Mouse (Mus musculus) heart, postnatal 0 days (tissue): ENCODE measurements at regions not wholly inside any gene's neighbourhood (a gene's known extent, or its start where the extent isn't known, plus 50 kb on each side); places are given as distances from the start of the nearest gene placed in this dataset.

Experiments used
- ATAC-seq: fragments of 200-750 bp; cut with Nextera tagmentation; 2 replicates; pipeline ENCODE4 v1.8.0; 2017; ENCODE audit warnings: low read depth, moderate number of reproducible peaks, moderate library complexity; ENCODE audit not compliant: insufficient read depth
- DNase-seq: peaks from one replicate; pipeline ENCODE4 v3.0.0-alpha.2; 2016; ENCODE audit warnings: low spot score
- H3K27ac ChIP-seq: fragments of 300-500 bp; sonication (generic); 2 replicates; pipeline ENCODE4 v1.5.1; 2014; ENCODE audit warnings: low read depth, mild to moderate bottlenecking
- H3K27me3 ChIP-seq: fragments of 300-500 bp; sonication (generic); 2 replicates; pipeline ENCODE4 v1.6.1; 2014; ENCODE audit warnings: low read length, mixed read lengths; ENCODE audit not compliant: control insufficient read depth, insufficient read depth
- H3K36me3 ChIP-seq: fragments of 300-500 bp; sonication (generic); replicated peaks from 2 replicates; pipeline ENCODE4 v1.6.1; 2014; ENCODE audit warnings: low read length, mixed read lengths; ENCODE audit not compliant: control insufficient read depth, insufficient read depth
- H3K4me1 ChIP-seq: fragments of 300-500 bp; sonication (generic); 2 replicates; pipeline ENCODE4 v1.6.1; 2014; ENCODE audit warnings: antibody characterized with exemption; ENCODE audit not compliant: control insufficient read depth, insufficient read depth
- H3K4me2 ChIP-seq: fragments of 300-500 bp; sonication (generic); 2 replicates; pipeline ENCODE4 v1.6.1; 2014; ENCODE audit warnings: low read depth, mild to moderate bottlenecking, low read length, moderate library complexity
- H3K4me3 ChIP-seq: fragments of 300-500 bp; sonication (generic); 2 replicates; pipeline ENCODE4 v1.5.1; 2014; ENCODE audit warnings: low read depth, low read length
- H3K9ac ChIP-seq: fragments of 300-500 bp; sonication (generic); replicated peaks from 2 replicates; pipeline ENCODE4 v1.6.1; 2014; ENCODE audit warnings: low read depth, low read length, mixed read lengths
- H3K9me3 ChIP-seq: fragments of 300-500 bp; sonication (generic); replicated peaks from 2 replicates; pipeline ENCODE4 v1.6.1; 2016; ENCODE audit warnings: low read length; ENCODE audit not compliant: control insufficient read depth
- CTCF ChIP-seq: IDR thresholded peaks from 2 replicates; pipeline ENCODE4 v1.5.1; 2016; ENCODE audit warnings: antibody characterized with exemption, control low read depth, low read depth
- EP300 ChIP-seq: IDR thresholded peaks from 2 replicates; pipeline ENCODE4 v1.6.1; 2016; ENCODE audit warnings: antibody characterized with exemption, low read depth
- WGBS: fragments of 180-500 bp; shearing (Covaris S2); extraction: QIAGEN DNeasy Blood & Tissue Kit; methylation state at CpG from one replicate; pipeline ENCODE4 v1.1.7; 2014; 5-methylcytosine and 5-hydroxymethylcytosine counted together

DNA sequence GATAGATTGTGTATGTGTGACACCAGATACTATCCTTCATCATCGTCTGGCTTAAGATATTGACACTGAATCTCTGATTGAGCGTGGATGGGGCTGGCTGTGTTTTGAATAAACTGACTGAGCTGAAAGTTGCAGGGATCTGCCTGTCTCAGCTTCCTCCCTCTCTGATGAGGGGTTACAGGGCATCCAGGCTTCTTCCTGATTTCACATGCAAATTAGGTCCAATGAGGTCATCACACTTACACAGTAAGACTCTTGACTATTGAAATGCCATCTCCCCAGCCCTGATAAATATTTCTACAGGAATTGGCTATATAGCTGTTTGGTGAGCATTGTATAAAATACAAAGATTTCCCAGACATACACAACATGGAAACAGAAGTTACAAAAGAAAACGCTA lies 113.1 kb upstream of the Adgrl2 start:
- peaks cover 3% of the 10 kb centered on the region for H3K4me1 ChIP-seq
- no peak overlapping the region for H3K4me2 ChIP-seq
- no peaks in the 10 kb centered on the region for H3K27me3 ChIP-seq
- no peak overlapping the region for H3K4me3 ChIP-seq
- TF ChIP-seq EP300 (no peak), CTCF (no peak)
- 90% methylated on average over 3 of the region's 3 CpGs for WGBS
- no peaks in the 10 kb centered on the region for H3K36me3 ChIP-seq
- no peak overlapping the region for H3K27ac ChIP-seq
- H3K9me3 ChIP-seq = no peaks in the 10 kb centered on the region
- H3K9ac ChIP-seq = no peak overlapping the region
- DNase-seq (no peak), ATAC-seq (no peak)

DNA sequence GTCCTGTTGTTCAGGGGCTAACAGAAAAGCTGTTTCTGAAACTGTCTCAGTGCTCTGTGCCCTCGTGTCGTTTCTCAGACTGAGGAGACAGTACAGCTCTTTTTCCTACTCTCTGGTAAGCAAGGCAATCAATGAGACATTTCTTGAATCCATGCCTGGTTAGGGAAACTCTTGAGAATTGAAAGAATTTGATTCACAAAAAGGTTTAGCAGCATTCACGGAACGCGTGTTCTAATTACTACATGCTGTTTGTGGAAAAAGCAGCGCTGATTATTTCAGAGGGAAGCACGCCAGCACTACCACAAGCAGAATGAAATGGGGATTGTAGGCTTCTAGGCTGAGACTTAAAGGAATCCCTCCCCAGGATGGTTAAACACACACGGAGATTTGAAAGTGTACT lies 112.5 kb upstream of the Adgrl2 start:
- Histone ChIP-seq H3K9ac (no peak overlapping the region), H3K36me3 (no peaks in the 10 kb centered on the region), H3K27ac (no peak overlapping the region), H3K4me3 (no peak overlapping the region), H3K27me3 (no peaks in the 10 kb centered on the region), H3K9me3 (no peaks in the 10 kb centered on the region), H3K4me2 (no peak overlapping the region), H3K4me1 (peaks cover 3% of the 10 kb centered on the region)
- WGBS = 68% methylated on average over 8 of the region's 8 CpGs
- TF ChIP-seq CTCF (no peak), EP300 (no peak)
- ATAC-seq (no peak), DNase-seq (no peak)

DNA sequence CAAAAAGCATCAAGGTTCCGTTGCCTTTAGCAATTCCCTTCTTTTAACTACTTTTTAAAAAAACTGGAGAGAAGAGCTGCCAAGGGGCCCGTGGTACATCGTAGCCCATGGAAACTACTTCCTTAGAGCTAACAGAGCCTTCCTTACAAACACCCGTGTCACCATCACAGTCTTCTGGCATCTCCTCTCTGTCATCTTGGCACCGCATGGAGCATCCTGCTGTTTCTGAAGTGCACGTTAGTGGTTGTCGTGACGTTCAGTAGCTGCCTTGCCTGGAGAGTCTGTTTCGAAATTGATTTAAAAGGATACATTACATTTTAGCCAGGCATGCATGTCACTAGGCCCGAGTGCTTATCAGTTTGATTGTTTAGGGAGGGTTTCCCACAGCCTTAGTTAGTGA lies 111.4 kb upstream of the Adgrl2 start:
- Histone ChIP-seq H3K9ac (no peak overlapping the region), H3K27ac (no peak overlapping the region), H3K9me3 (no peaks in the 10 kb centered on the region), H3K36me3 (no peaks in the 10 kb centered on the region), H3K27me3 (no peaks in the 10 kb centered on the region), H3K4me2 (no peak overlapping the region), H3K4me3 (no peak overlapping the region), H3K4me1 (peaks cover 3% of the 10 kb centered on the region)
- DNase-seq (no peak), ATAC-seq (no peak)
- TF ChIP-seq EP300 = no peak
- TF ChIP-seq CTCF = no peak
- 71% methylated on average over 10 of the region's 10 CpGs for WGBS

DNA sequence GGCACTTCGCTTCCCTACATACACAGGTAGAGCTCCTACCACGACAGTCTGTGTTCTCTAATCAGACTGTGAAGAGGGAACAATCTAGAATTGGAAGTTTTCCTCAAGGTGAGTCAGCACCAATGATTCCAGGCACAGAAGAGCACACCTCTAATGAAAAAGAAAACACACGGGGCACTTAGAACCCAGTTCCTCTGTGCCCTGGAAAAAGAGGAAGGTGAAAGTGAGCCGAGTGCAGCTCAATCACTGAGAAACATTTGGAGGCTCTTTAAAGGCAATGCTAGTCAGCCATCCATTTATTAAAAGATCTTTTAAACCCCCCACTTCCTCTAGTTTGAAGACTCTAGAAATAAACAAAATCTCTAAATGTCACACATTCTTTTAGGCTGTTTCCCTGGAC lies 108.4 kb upstream of the Adgrl2 start:
- no peaks in the 10 kb centered on the region for H3K27me3 ChIP-seq
- H3K9ac ChIP-seq = no peak overlapping the region
- no peak overlapping the region for H3K27ac ChIP-seq
- H3K4me3 ChIP-seq = no peak overlapping the region
- TF ChIP-seq CTCF (no peak), EP300 (no peak)
- no peaks in the 10 kb centered on the region for H3K9me3 ChIP-seq
- H3K36me3 ChIP-seq = no peaks in the 10 kb centered on the region
- 64% methylated on average over 4 of the region's 4 CpGs for WGBS
- DNase-seq (no peak), ATAC-seq (no peak)
- H3K4me1 ChIP-seq = peaks cover 3% of the 10 kb centered on the region
- H3K4me2 ChIP-seq = no peak overlapping the region

DNA sequence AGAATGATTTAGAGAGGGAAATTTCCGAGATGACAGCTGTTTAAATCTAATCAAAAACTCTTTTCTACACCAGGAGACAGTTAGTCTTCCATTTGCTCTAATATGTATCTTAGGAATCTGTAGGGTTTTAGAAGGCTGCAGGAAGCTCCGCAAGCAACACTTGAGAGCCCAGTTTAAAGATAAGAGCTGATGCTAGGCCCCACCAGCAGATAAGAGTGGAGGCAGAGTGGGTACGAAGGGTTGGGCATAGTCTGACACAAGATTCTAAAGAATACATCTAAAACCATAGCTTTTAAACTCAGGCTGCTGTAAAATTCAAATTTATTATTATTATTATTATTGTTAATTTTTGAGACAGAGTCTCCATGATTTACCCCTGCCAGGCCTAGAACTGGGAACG lies 106.7 kb upstream of the Adgrl2 start:
- Histone ChIP-seq H3K27ac (no peak overlapping the region), H3K9ac (no peak overlapping the region), H3K4me1 (peaks cover 3% of the 10 kb centered on the region), H3K9me3 (no peaks in the 10 kb centered on the region), H3K4me2 (no peak overlapping the region), H3K27me3 (no peaks in the 10 kb centered on the region), H3K36me3 (no peaks in the 10 kb centered on the region), H3K4me3 (no peak overlapping the region)
- TF ChIP-seq CTCF (no peak), EP300 (no peak)
- ATAC-seq (no peak), DNase-seq (no peak)
- WGBS = 51% methylated on average over 4 of the region's 4 CpGs

DNA sequence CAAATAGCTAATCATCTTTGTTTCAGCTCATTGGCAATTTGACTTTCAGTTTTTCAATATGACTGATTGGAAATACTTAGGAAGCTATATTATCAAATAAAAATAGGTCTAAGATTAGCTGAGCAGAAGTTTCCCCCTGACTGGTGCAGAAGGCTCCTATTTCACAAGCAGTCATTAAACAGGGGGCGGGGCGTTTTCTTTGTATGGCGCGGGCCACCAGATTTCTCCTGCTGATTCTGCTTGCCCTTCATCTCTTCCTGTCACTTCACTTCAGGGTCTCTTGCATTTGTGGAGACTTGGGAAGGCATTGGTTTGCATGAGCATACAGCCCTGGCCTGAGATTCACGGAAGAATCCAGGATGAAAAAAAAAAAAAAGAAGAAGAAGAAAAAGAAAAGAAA lies 102.3 kb upstream of the Adgrl2 start:
- Histone ChIP-seq H3K4me2 (no peak overlapping the region), H3K4me3 (no peak overlapping the region), H3K9me3 (no peaks in the 10 kb centered on the region), H3K9ac (no peak overlapping the region), H3K27ac (no peak overlapping the region), H3K4me1 (peaks cover 11% of the 10 kb centered on the region), H3K36me3 (no peaks in the 10 kb centered on the region), H3K27me3 (no peaks in the 10 kb centered on the region)
- DNase-seq = no peak
- no peak for ATAC-seq
- TF ChIP-seq EP300 (no peak), CTCF (no peak)
- WGBS = 49% methylated on average over 5 of the region's 5 CpGs
